Mouse (Mus musculus): ENCODE measurements around the gene Sdhc. TPM values are rescaled to one million over a fixed set of nuclear protein-coding genes. Genes with fewer than 3 reads are reported as not detected.
A peak's percentile ranks its signal among the peaks of the same experiment; 100 is the strongest.
"Not testable (repeated sequence)": the region's sequence is repeated elsewhere in the genome, so short reads cannot be mapped to it uniquely, and the experiment has no call there.

The Sdhc gene
- total and polyA plus RNA-seq, 2 experiments from 2014 or later: 754 to 891 TPM

GRCm38 (mm10) chr1:171085718-171086117, 64.7 kb downstream of the Sdhc start:
- Histone ChIP-seq H3K9ac (replicated peaks; ENCODE audit: low read depth, low read length) (no peak overlapping the region), H3K4me2 (ENCODE audit: low read depth, low read length) (peak overlapping the region; percentile 57), H3K27me3 (ENCODE audit: control insufficient read depth, insufficient read depth, low read length) (peaks cover 13% of the 10 kb centered on the region), H3K36me3 (replicated peaks; ENCODE audit: control insufficient read depth, insufficient read depth, low read length) (no peaks in the 10 kb centered on the region), H3K9me3 (replicated peaks; ENCODE audit: control insufficient read depth, low read length) (no peaks in the 10 kb centered on the region), H3K4me3 (ENCODE audit: low read depth, low read length) (peak overlapping the region; percentile 42), H3K4me1 (ENCODE audit: control insufficient read depth, insufficient read depth) (no peaks in the 10 kb centered on the region), H3K27ac (ENCODE audit: low read depth) (no peak overlapping the region)
- TF ChIP-seq CTCF (IDR thresholded peaks at IDR 0.05; ENCODE audit: low read depth) (no peak), EP300 (IDR thresholded peaks at IDR 0.05; ENCODE audit: low read depth) (no peak)
- ATAC-seq (ENCODE audit: insufficient read depth, low read depth) (no peak), DNase-seq (ENCODE audit: low spot score) (no peak)
- 1% methylated on average over 26 of the region's 26 CpGs for WGBS

- not testable (repeated sequence) for H3K36me3 ChIP-seq (replicated peaks; ENCODE audit: control insufficient read depth, insufficient read depth, low read length); H3K9ac ChIP-seq (replicated peaks; ENCODE audit: low read depth, low read length); H3K9me3 ChIP-seq (replicated peaks; ENCODE audit: control insufficient read depth, low read length); DNase-seq (ENCODE audit: low spot score); H3K27ac ChIP-seq (ENCODE audit: low read depth); ATAC-seq (ENCODE audit: insufficient read depth, low read depth); H3K4me3 ChIP-seq (ENCODE audit: low read depth, low read length); H3K4me2 ChIP-seq (ENCODE audit: low read depth, low read length); H3K4me1 ChIP-seq (ENCODE audit: control insufficient read depth, insufficient read depth)
- H3K27me3 ChIP-seq (ENCODE audit: control insufficient read depth, insufficient read depth, low read length): peaks cover 22% of the 10 kb centered on the region
- 31% methylated on average over 9 of the region's 17 CpGs for WGBS
These were observed 68.7 kb downstream of the Sdhc start for GRCm38 (mm10) chr1:171081512-171082231.

GRCm38 (mm10) chr1:171079825-171080224, 70.6 kb downstream of the Sdhc start:
- no CpG with 5 or more reads among the region's 43 CpGs for whole genome bisulfite sequencing
- H3K9ac ChIP-seq (replicated peaks; ENCODE audit: low read depth, low read length); H3K27ac ChIP-seq (ENCODE audit: low read depth); H3K36me3 ChIP-seq (replicated peaks; ENCODE audit: control insufficient read depth, insufficient read depth, low read length); H3K4me3 ChIP-seq (ENCODE audit: low read depth, low read length); DNase-seq (ENCODE audit: low spot score); H3K9me3 ChIP-seq (replicated peaks; ENCODE audit: control insufficient read depth, low read length); H3K4me2 ChIP-seq (ENCODE audit: low read depth, low read length); H3K4me1 ChIP-seq (ENCODE audit: control insufficient read depth, insufficient read depth): not testable (repeated sequence)
- ATAC-seq (ENCODE audit: insufficient read depth, low read depth): peak; percentile 36
- H3K27me3 ChIP-seq (ENCODE audit: control insufficient read depth, insufficient read depth, low read length): peaks cover 17% of the 10 kb centered on the region

- DNase-seq (ENCODE audit: low spot score); H3K9me3 ChIP-seq (replicated peaks; ENCODE audit: control insufficient read depth, low read length); H3K4me2 ChIP-seq (ENCODE audit: low read depth, low read length); H3K36me3 ChIP-seq (replicated peaks; ENCODE audit: control insufficient read depth, insufficient read depth, low read length); H3K27ac ChIP-seq (ENCODE audit: low read depth); H3K4me1 ChIP-seq (ENCODE audit: control insufficient read depth, insufficient read depth); H3K4me3 ChIP-seq (ENCODE audit: low read depth, low read length); H3K9ac ChIP-seq (replicated peaks; ENCODE audit: low read depth, low read length): not testable (repeated sequence)
- ATAC-seq (ENCODE audit: insufficient read depth, low read depth): peak; percentile 50
- peaks cover 18% of the 10 kb centered on the region for H3K27me3 ChIP-seq (ENCODE audit: control insufficient read depth, insufficient read depth, low read length)
- no CpG with 5 or more reads among the region's 35 CpGs for WGBS
These were observed 71.1 kb downstream of the Sdhc start for GRCm38 (mm10) chr1:171079345-171079744.

- H3K4me2 ChIP-seq (ENCODE audit: low read depth, low read length): 0 out of 2 replicates have a peak overlapping the region, but pooled peaks have one; percentile 6
- not testable (repeated sequence) for DNase-seq (ENCODE audit: low spot score)
These were observed 72.0 kb downstream of the Sdhc start for GRCm38 (mm10) chr1:171078419-171078818.

GRCm38 (mm10) chr1:171077955-171078354, 72.4 kb downstream of the Sdhc start:
- DNase-seq (ENCODE audit: low spot score); H3K4me2 ChIP-seq (ENCODE audit: low read depth, low read length); H3K36me3 ChIP-seq (replicated peaks; ENCODE audit: control insufficient read depth, insufficient read depth, low read length); H3K27ac ChIP-seq (ENCODE audit: low read depth); H3K9me3 ChIP-seq (replicated peaks; ENCODE audit: control insufficient read depth, low read length); H3K4me1 ChIP-seq (ENCODE audit: control insufficient read depth, insufficient read depth); H3K9ac ChIP-seq (replicated peaks; ENCODE audit: low read depth, low read length): not testable (repeated sequence)
- 2% methylated on average over 16 of the region's 27 CpGs for WGBS
- peaks cover 25% of the 10 kb centered on the region for H3K27me3 ChIP-seq (ENCODE audit: control insufficient read depth, insufficient read depth, low read length)
- H3K4me3 ChIP-seq (ENCODE audit: low read depth, low read length): peak overlapping the region; percentile 15; the same call in 1 of the 2 replicates
- ATAC-seq (ENCODE audit: insufficient read depth, low read depth): peak; percentile 29

More at GRCm38 (mm10) chr1:171078419-171078818, 72.0 kb downstream of the Sdhc start:
- peaks cover 25% of the 10 kb centered on the region for H3K27me3 ChIP-seq (ENCODE audit: control insufficient read depth, insufficient read depth, low read length)
- H3K36me3 ChIP-seq (replicated peaks; ENCODE audit: control insufficient read depth, insufficient read depth, low read length); H3K9me3 ChIP-seq (replicated peaks; ENCODE audit: control insufficient read depth, low read length); H3K27ac ChIP-seq (ENCODE audit: low read depth); ATAC-seq (ENCODE audit: insufficient read depth, low read depth); H3K4me3 ChIP-seq (ENCODE audit: low read depth, low read length); H3K4me1 ChIP-seq (ENCODE audit: control insufficient read depth, insufficient read depth); H3K9ac ChIP-seq (replicated peaks; ENCODE audit: low read depth, low read length): not testable (repeated sequence)
- 22% methylated on average over 11 of the region's 12 CpGs for WGBS

- not testable (repeated sequence) for ATAC-seq (ENCODE audit: insufficient read depth, low read depth); H3K9ac ChIP-seq (replicated peaks; ENCODE audit: low read depth, low read length); H3K4me2 ChIP-seq (ENCODE audit: low read depth, low read length); H3K9me3 ChIP-seq (replicated peaks; ENCODE audit: control insufficient read depth, low read length); DNase-seq (ENCODE audit: low spot score); H3K27ac ChIP-seq (ENCODE audit: low read depth); H3K36me3 ChIP-seq (replicated peaks; ENCODE audit: control insufficient read depth, insufficient read depth, low read length); H3K4me1 ChIP-seq (ENCODE audit: control insufficient read depth, insufficient read depth); H3K4me3 ChIP-seq (ENCODE audit: low read depth, low read length)
- peaks cover 25% of the 10 kb centered on the region for H3K27me3 ChIP-seq (ENCODE audit: control insufficient read depth, insufficient read depth, low read length)
- 49% methylated on average over 5 of the region's 5 CpGs for whole genome bisulfite sequencing
These were observed 73.2 kb downstream of the Sdhc start for GRCm38 (mm10) chr1:171077192-171077591.

All from heart, postnatal 0 days (tissue).